Mouse (Mus musculus): ENCODE measurements around the gene Mgat4b. TPM values are rescaled to one million over a fixed set of nuclear protein-coding genes. Genes with fewer than 3 reads are reported as not detected.

The Mgat4b gene
- polyA plus RNA-seq, 1 experiment: 80.6 TPM

- DNase-seq (ENCODE audit: low read depth): no peak
Measured at GRCm38 (mm10) chr11:50200613-50201012, 10.1 kb upstream of the Mgat4b start.

GRCm38 (mm10) chr11:50201590-50201989 lies 9.1 kb upstream of the Mgat4b start:
- no peak for DNase-seq (ENCODE audit: low read depth)

GRCm38 (mm10) chr11:50203302-50203827 lies 7.3 kb upstream of the Mgat4b start:
- no peak for DNase-seq (ENCODE audit: low read depth)

GRCm38 (mm10) chr11:50205434-50205833 lies 5.3 kb upstream of the Mgat4b start:
- DNase-seq (ENCODE audit: low read depth): no peak

GRCm38 (mm10) chr11:50206037-50206436 lies 4.7 kb upstream of the Mgat4b start:
- DNase-seq (ENCODE audit: low read depth): no peak

- DNase-seq (ENCODE audit: low read depth): no peak
Measured at GRCm38 (mm10) chr11:50207344-50207743, 3.3 kb upstream of the Mgat4b start.

GRCm38 (mm10) chr11:50208039-50208438 lies 2.7 kb upstream of the Mgat4b start:
- no peak for DNase-seq (ENCODE audit: low read depth)

GRCm38 (mm10) chr11:50210101-50210504 lies 587 bp upstream of the Mgat4b start:
- no peak for DNase-seq (ENCODE audit: low read depth)

GRCm38 (mm10) chr11:50211322-50212059 lies 801 bp downstream of the Mgat4b start:
- no peak for DNase-seq (ENCODE audit: low read depth)

- DNase-seq (ENCODE audit: low read depth): no peak
Measured at GRCm38 (mm10) chr11:50212060-50212739, 1.5 kb downstream of the Mgat4b start.

GRCm38 (mm10) chr11:50212848-50213758 lies 2.4 kb downstream of the Mgat4b start:
- DNase-seq (ENCODE audit: low read depth): no peak

GRCm38 (mm10) chr11:50214631-50215030 lies 3.9 kb downstream of the Mgat4b start:
- no peak for DNase-seq (ENCODE audit: low read depth)

- no peak for DNase-seq (ENCODE audit: low read depth)
Measured at GRCm38 (mm10) chr11:50215633-50216032, 4.9 kb downstream of the Mgat4b start.

GRCm38 (mm10) chr11:50216724-50217366 lies 6.2 kb downstream of the Mgat4b start:
- no peak for DNase-seq (ENCODE audit: low read depth)

GRCm38 (mm10) chr11:50217811-50218210 lies 7.1 kb downstream of the Mgat4b start:
- no peak for DNase-seq (ENCODE audit: low read depth)

- DNase-seq (ENCODE audit: low read depth): no peak
Measured at GRCm38 (mm10) chr11:50219833-50220232, 9.1 kb downstream of the Mgat4b start.

- DNase-seq (ENCODE audit: low read depth): no peak
Measured at GRCm38 (mm10) chr11:50222559-50223276, 12.0 kb downstream of the Mgat4b start.

- DNase-seq (ENCODE audit: low read depth): no peak
Measured at GRCm38 (mm10) chr11:50223783-50224662, 13.3 kb downstream of the Mgat4b start.

GRCm38 (mm10) chr11:50224671-50225530 lies 14.2 kb downstream of the Mgat4b start:
- no peak for DNase-seq (ENCODE audit: low read depth)
